Mouse (Mus musculus) midbrain, embryonic 16.5 days (tissue): Measurements from ENCODE around the gene 4922502D21Rik. TPM values are rescaled to one million over a fixed set of nuclear protein-coding genes. Genes with fewer than 3 reads are reported as not detected.

Source experiments
- ATAC-seq: fragments of 200-750 bp; cut with Nextera tagmentation; 2 replicates; pipeline ENCODE4 v1.8.0; 2017; ENCODE audit warnings: moderate TSS enrichment
- H3K27ac ChIP-seq: fragments of 300-500 bp; sonication (generic); 2 replicates; pipeline ENCODE4 v1.5.1; 2014; ENCODE audit warnings: mild to moderate bottlenecking, low read length, mixed read lengths
- H3K27me3 ChIP-seq: fragments of 300-500 bp; sonication (generic); 2 replicates; pipeline ENCODE4 v1.6.1; 2014; ENCODE audit warnings: low read depth, low read length, mixed read lengths; ENCODE audit not compliant: control insufficient read depth, insufficient read depth
- H3K36me3 ChIP-seq: fragments of 300-500 bp; sonication (generic); 2 replicates; pipeline ENCODE4 v1.6.1; 2014; ENCODE audit warnings: mild to moderate bottlenecking, low read length, moderate library complexity, mixed read lengths; ENCODE audit not compliant: control insufficient read depth, insufficient read depth
- H3K4me1 ChIP-seq: fragments of 300-500 bp; sonication (generic); 2 replicates; pipeline ENCODE4 v1.6.1; 2014; ENCODE audit warnings: mild to moderate bottlenecking, low read length, mixed read lengths; ENCODE audit not compliant: control insufficient read depth, insufficient read depth
- H3K4me2 ChIP-seq: fragments of 300-500 bp; sonication (generic); 2 replicates; pipeline ENCODE4 v1.6.1; 2014; ENCODE audit warnings: mild to moderate bottlenecking, low read length, mixed read lengths
- H3K4me3 ChIP-seq: fragments of 300-500 bp; sonication (generic); 2 replicates; pipeline ENCODE4 v1.5.1; 2014; ENCODE audit warnings: low read depth, mild to moderate bottlenecking, low read length, moderate library complexity, mixed read lengths
- H3K9ac ChIP-seq: fragments of 300-500 bp; sonication (generic); 2 replicates; pipeline ENCODE4 v1.6.1; 2014; ENCODE audit warnings: low read depth, low read length, mixed read lengths
- H3K9me3 ChIP-seq: fragments of 300-500 bp; sonication (generic); replicated peaks from 2 replicates; pipeline ENCODE4 v1.6.1; 2014; ENCODE audit warnings: mild to moderate bottlenecking, low read length, mixed read lengths; ENCODE audit not compliant: control insufficient read depth, poor library complexity, severe bottlenecking
- WGBS: fragments of 180-500 bp; shearing (Covaris S2); extraction: QIAGEN DNeasy Blood & Tissue Kit; methylation state at CpG from one replicate; pipeline ENCODE4 v1.1.7; 2014; 5-methylcytosine and 5-hydroxymethylcytosine counted together
- polyA plus RNA-seq: library from polyadenylated mRNA; unstranded; fragments of >200 nt; fragmentation: Nextera tagmentation; extraction: Ambion mirVana; gene quantifications from 2 replicates; pipeline ENCODE4 v1.2.1, GENCODE M21; 2015

Gene 4922502D21Rik
- polyA plus RNA-seq, 1 experiment from 2014 or later, result not detected

GRCm38 (mm10) chr6:129318395-129318794 is 13.2 kb downstream of the 4922502D21Rik start:
- Histone ChIP-seq H3K4me2 (no peak overlapping the region), H3K9ac (no peak overlapping the region), H3K36me3 (no peaks in the 10 kb centered on the region), H3K27me3 (no peaks in the 10 kb centered on the region), H3K27ac (no peak overlapping the region), H3K4me3 (no peak overlapping the region), H3K4me1 (no peaks in the 10 kb centered on the region), H3K9me3 (no peaks in the 10 kb centered on the region)
- WGBS, result 46% methylated on average over 1 of the region's 1 CpGs
- no peak for ATAC-seq

GRCm38 (mm10) chr6:129316463-129316862 is 15.1 kb downstream of the 4922502D21Rik start:
- H3K27me3 ChIP-seq, result no peaks in the 10 kb centered on the region
- WGBS, result 85% methylated on average over 2 of the region's 2 CpGs
- no peak for ATAC-seq
- no peaks in the 10 kb centered on the region for H3K9me3 ChIP-seq
- no peak overlapping the region for H3K9ac ChIP-seq
- H3K27ac ChIP-seq, result no peak overlapping the region
- H3K36me3 ChIP-seq, result no peaks in the 10 kb centered on the region
- H3K4me3 ChIP-seq, result no peak overlapping the region
- H3K4me1 ChIP-seq, result no peaks in the 10 kb centered on the region
- H3K4me2 ChIP-seq, result no peak overlapping the region

- no peak for ATAC-seq
- 80% methylated on average over 1 of the region's 1 CpGs for WGBS
- Histone ChIP-seq H3K27ac (no peak overlapping the region), H3K9me3 (no peaks in the 10 kb centered on the region), H3K4me1 (no peaks in the 10 kb centered on the region), H3K36me3 (no peaks in the 10 kb centered on the region), H3K4me3 (no peak overlapping the region), H3K9ac (no peak overlapping the region), H3K4me2 (no peak overlapping the region), H3K27me3 (no peaks in the 10 kb centered on the region)
Measured at GRCm38 (mm10) chr6:129315698-129316097, 15.9 kb downstream of the 4922502D21Rik start.

GRCm38 (mm10) chr6:129314655-129315168 is 16.9 kb downstream of the 4922502D21Rik start:
- no peak overlapping the region for H3K9ac ChIP-seq
- H3K4me3 ChIP-seq, result no peak overlapping the region
- H3K27me3 ChIP-seq, result no peaks in the 10 kb centered on the region
- H3K36me3 ChIP-seq, result no peaks in the 10 kb centered on the region
- H3K27ac ChIP-seq, result no peak overlapping the region
- no peak overlapping the region for H3K4me2 ChIP-seq
- ATAC-seq, result no peak
- 89% methylated on average over 3 of the region's 3 CpGs for WGBS
- no peaks in the 10 kb centered on the region for H3K9me3 ChIP-seq
- H3K4me1 ChIP-seq, result no peaks in the 10 kb centered on the region

GRCm38 (mm10) chr6:129312499-129312898 is 19.1 kb downstream of the 4922502D21Rik start:
- H3K36me3 ChIP-seq, result no peaks in the 10 kb centered on the region
- H3K9ac ChIP-seq, result no peak overlapping the region
- H3K4me1 ChIP-seq, result no peaks in the 10 kb centered on the region
- no peaks in the 10 kb centered on the region for H3K27me3 ChIP-seq
- WGBS, result 88% methylated on average over 3 of the region's 3 CpGs
- H3K27ac ChIP-seq, result no peak overlapping the region
- H3K4me3 ChIP-seq, result no peak overlapping the region
- no peaks in the 10 kb centered on the region for H3K9me3 ChIP-seq
- no peak overlapping the region for H3K4me2 ChIP-seq
- ATAC-seq, result no peak

GRCm38 (mm10) chr6:129304180-129304579 is 27.4 kb downstream of the 4922502D21Rik start:
- no peaks in the 10 kb centered on the region for H3K27me3 ChIP-seq
- no peaks in the 10 kb centered on the region for H3K9me3 ChIP-seq
- no peak overlapping the region for H3K4me2 ChIP-seq
- no peaks in the 10 kb centered on the region for H3K4me1 ChIP-seq
- H3K9ac ChIP-seq, result no peak overlapping the region
- H3K4me3 ChIP-seq, result no peak overlapping the region
- WGBS, result 79% methylated on average over 1 of the region's 1 CpGs
- no peak overlapping the region for H3K27ac ChIP-seq
- no peak for ATAC-seq
- H3K36me3 ChIP-seq, result no peaks in the 10 kb centered on the region

GRCm38 (mm10) chr6:129288708-129289107 is 42.9 kb downstream of the 4922502D21Rik start:
- H3K4me1 ChIP-seq, result no peaks in the 10 kb centered on the region
- no peak overlapping the region for H3K27ac ChIP-seq
- H3K27me3 ChIP-seq, result no peaks in the 10 kb centered on the region
- H3K9me3 ChIP-seq, result no peaks in the 10 kb centered on the region
- ATAC-seq, result no peak
- H3K36me3 ChIP-seq, result no peaks in the 10 kb centered on the region
- H3K4me3 ChIP-seq, result no peak overlapping the region
- no peak overlapping the region for H3K4me2 ChIP-seq
- H3K9ac ChIP-seq, result no peak overlapping the region

GRCm38 (mm10) chr6:129284384-129285104 is 47.1 kb downstream of the 4922502D21Rik start:
- no peaks in the 10 kb centered on the region for H3K36me3 ChIP-seq
- H3K4me2 ChIP-seq, result no peak overlapping the region
- H3K9ac ChIP-seq, result no peak overlapping the region
- H3K27ac ChIP-seq, result no peak overlapping the region
- H3K27me3 ChIP-seq, result no peaks in the 10 kb centered on the region
- H3K9me3 ChIP-seq, result no peaks in the 10 kb centered on the region
- H3K4me1 ChIP-seq, result no peaks in the 10 kb centered on the region
- 91% methylated on average over 7 of the region's 7 CpGs for WGBS
- no peak for ATAC-seq
- no peak overlapping the region for H3K4me3 ChIP-seq

- no peak overlapping the region for H3K4me3 ChIP-seq
- no peaks in the 10 kb centered on the region for H3K27me3 ChIP-seq
- no peak overlapping the region for H3K9ac ChIP-seq
- WGBS, result 79% methylated on average over 3 of the region's 3 CpGs
- no peak for ATAC-seq
- no peaks in the 10 kb centered on the region for H3K4me1 ChIP-seq
- no peaks in the 10 kb centered on the region for H3K9me3 ChIP-seq
- no peak overlapping the region for H3K4me2 ChIP-seq
- no peak overlapping the region for H3K27ac ChIP-seq
- H3K36me3 ChIP-seq, result no peaks in the 10 kb centered on the region
Measured at GRCm38 (mm10) chr6:129283271-129283670, 48.3 kb downstream of the 4922502D21Rik start.
